Mouse (Mus musculus) adrenal gland, postnatal 4 days (tissue): ENCODE measurements around the gene Gm21836. TPM values are rescaled to one million over a fixed set of nuclear protein-coding genes. Genes with fewer than 3 reads are reported as not detected.
"Not testable (repeated sequence)": the region's sequence is repeated elsewhere in the genome, so short reads cannot be mapped to it uniquely, and the experiment has no call there.

Experiments
- DNase-seq, 2 experiments: peaks; one replicate each; pipeline ENCODE4 v3.0.0; 2021 to 2022; ENCODE audit warnings: low spot score in 2 of 2, mixed read lengths in 2 of 2
- long read RNA-seq, 2 experiments: library from polyadenylated mRNA; stranded (forward); transcript quantifications; one replicate each; pipeline ENCODE4 v2.0.0; 2021
- total RNA-seq, 2 experiments: library from RNA; stranded (reverse); gene quantifications; 2 replicates each; pipeline ENCODE4 v1.2.3; 2021

Gm21836 gene
- total RNA-seq: not detected
- long read RNA-seq, experiment 1: 0 reads
- long read RNA-seq, experiment 2: 0 reads

GRCm38 (mm10) chr9:124493693-124494092 is at the start of gene Gm21836:
TSS of gene Gm21836 (minus strand) at chr9:124493793.
- not testable (repeated sequence) for DNase-seq

- not testable (repeated sequence) for DNase-seq
Measured at GRCm38 (mm10) chr9:124480361-124480980, 13.1 kb downstream of the Gm21836 start.

DNA sequence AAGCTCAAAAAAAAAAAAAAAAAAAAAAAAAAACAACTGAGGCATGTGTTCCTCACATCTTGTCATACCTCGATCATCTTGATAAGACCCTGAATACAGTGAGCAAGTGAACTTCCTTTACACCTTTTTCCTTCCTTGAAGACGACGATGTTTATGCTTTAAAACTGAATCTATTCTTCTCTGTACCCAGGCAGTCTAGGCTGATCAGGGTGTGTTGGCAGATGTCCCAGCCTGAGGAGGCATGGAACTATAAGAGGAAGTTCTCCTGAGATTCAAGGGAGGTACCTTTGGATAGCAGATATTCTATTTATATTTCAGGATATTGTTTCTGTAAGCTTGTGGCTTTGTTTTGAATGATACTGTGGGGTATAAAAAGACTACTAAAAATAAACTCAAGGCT is 15.5 kb downstream of the Gm21836 start:
- DNase-seq: no peak

GRCm38 (mm10) chr9:124476096-124476902 is 17.3 kb downstream of the Gm21836 start, which contains the start of gene Ppp2r3d:
TSS of gene Ppp2r3d (minus strand) at chr9:124476898.
- DNase-seq: no peak

- DNase-seq: no peak
Measured at GRCm38 (mm10) chr9:124475689-124476088, 17.9 kb downstream of the Gm21836 start.

GRCm38 (mm10) chr9:124456572-124456971 is 37.0 kb downstream of the Gm21836 start:
- no peak for DNase-seq

Other genes with a start within 250 kb of the Gm21836 start
- gene 2010315B03Rik, start 181.1 kb downstream of the Gm21836 start, total RNA-seq: 10 to 100 TPM; 21.2 to 22.7 TPM
- 100 to 1,000 TPM; 163 to 165 TPM for gene Ppp2r3d, start 16.9 kb downstream of the Gm21836 start, total RNA-seq